Mouse (Mus musculus) intestine, postnatal 0 days (tissue): Measurements from ENCODE around the gene Smarcd2. TPM values are rescaled to one million over a fixed set of nuclear protein-coding genes. Genes with fewer than 3 reads are reported as not detected.
A peak's percentile ranks its signal among the peaks of the same experiment; 100 is the strongest.

Source experiments
- ATAC-seq: fragments of 200-750 bp; cut with Nextera tagmentation; 2 replicates; pipeline ENCODE4 v1.8.0; 2017; ENCODE audit warnings: mild to moderate bottlenecking, moderate TSS enrichment, moderate library complexity
- H3K27ac ChIP-seq: fragments of 300-500 bp; sonication (generic); 2 replicates; pipeline ENCODE4 v1.5.1; 2014; ENCODE audit warnings: mild to moderate bottlenecking, low read depth, low read length, moderate library complexity
- H3K27me3 ChIP-seq: fragments of 300-500 bp; sonication (generic); replicated peaks from 2 replicates; pipeline ENCODE4 v1.6.1; 2014; ENCODE audit warnings: low read length, mixed read lengths; ENCODE audit not compliant: control insufficient read depth, insufficient read depth
- H3K36me3 ChIP-seq: fragments of 300-500 bp; sonication (generic); 2 replicates; pipeline ENCODE4 v1.6.1; 2014; ENCODE audit warnings: mild to moderate bottlenecking, moderate library complexity; ENCODE audit not compliant: control insufficient read depth, insufficient read depth
- H3K4me1 ChIP-seq: fragments of 300-500 bp; sonication (generic); replicated peaks from 2 replicates; pipeline ENCODE4 v1.6.1; 2014; ENCODE audit warnings: antibody characterized with exemption, low read length, mixed read lengths; ENCODE audit not compliant: control insufficient read depth, insufficient read depth
- H3K4me2 ChIP-seq: fragments of 300-500 bp; sonication (generic); replicated peaks from 2 replicates; pipeline ENCODE4 v1.6.1; 2014; ENCODE audit warnings: low read depth, mild to moderate bottlenecking, moderate library complexity
- H3K4me3 ChIP-seq: fragments of 300-500 bp; sonication (generic); 2 replicates; pipeline ENCODE4 v1.5.1; 2014; ENCODE audit warnings: low read depth, low read length
- H3K9ac ChIP-seq: fragments of 300-500 bp; sonication (generic); 2 replicates; pipeline ENCODE4 v1.6.1; 2014; ENCODE audit warnings: mild to moderate bottlenecking, low read depth, low read length
- H3K9me3 ChIP-seq: fragments of 300-500 bp; sonication (generic); 2 replicates; pipeline ENCODE4 v1.6.1; 2016; ENCODE audit warnings: mixed run types; ENCODE audit not compliant: control insufficient read depth
- CTCF ChIP-seq: sonication (generic); IDR thresholded peaks from 2 replicates; pipeline ENCODE4 v1.5.1; 2016; ENCODE audit warnings: low read depth, mild to moderate bottlenecking, control low read depth, antibody characterized with exemption, moderate library complexity
- WGBS: fragments of 180-500 bp; shearing (Covaris S2); extraction: QIAGEN DNeasy Blood & Tissue Kit; methylation state at CpG from one replicate; pipeline ENCODE4 v1.1.7; 2014; 5-methylcytosine and 5-hydroxymethylcytosine counted together
- polyA plus RNA-seq: library from polyadenylated mRNA; unstranded; fragments of >200 nt; fragmentation: Nextera tagmentation; extraction: Ambion mirVana; gene quantifications from 2 replicates; pipeline ENCODE4 v1.2.1, GENCODE M21; 2015

Smarcd2 gene
- polyA plus RNA-seq, 1 experiment from 2014 or later, result 25.3 TPM

GRCm38 (mm10) chr11:106267311-106267852 lies 5.4 kb downstream of the Smarcd2 start:
- Histone ChIP-seq H3K4me3 (no peak overlapping the region), H3K9me3 (no peaks in the 10 kb centered on the region), H3K9ac (no peak overlapping the region), H3K27me3 (no peaks in the 10 kb centered on the region), H3K27ac (0 out of 2 replicates have a peak overlapping the region, but pooled peaks have one; percentile 21), H3K4me2 (no peak overlapping the region), H3K36me3 (peaks cover 50% of the 10 kb centered on the region), H3K4me1 (no peaks in the 10 kb centered on the region; the same call in none of the 2 replicates)
- ATAC-seq, result no peak
- TF ChIP-seq CTCF, result no peak
- 63% methylated on average over 15 of the region's 15 CpGs for whole genome bisulfite sequencing

- no peak for ATAC-seq
- Histone ChIP-seq H3K9ac (no peak overlapping the region), H3K4me2 (no peak overlapping the region), H3K27ac (no peak overlapping the region), H3K4me3 (no peak overlapping the region), H3K27me3 (no peaks in the 10 kb centered on the region), H3K36me3 (peaks cover 59% of the 10 kb centered on the region), H3K9me3 (no peaks in the 10 kb centered on the region), H3K4me1 (no peaks in the 10 kb centered on the region; the same call in none of the 2 replicates)
- 95% methylated on average over 10 of the region's 10 CpGs for WGBS
- no peak for TF ChIP-seq CTCF
Measured at GRCm38 (mm10) chr11:106266431-106266830, 6.3 kb downstream of the Smarcd2 start.

GRCm38 (mm10) chr11:106265570-106265969 lies 7.2 kb downstream of the Smarcd2 start:
- WGBS, result 92% methylated on average over 4 of the region's 4 CpGs
- Histone ChIP-seq H3K4me1 (no peaks in the 10 kb centered on the region; the same call in none of the 2 replicates), H3K4me3 (no peak overlapping the region), H3K9ac (no peak overlapping the region), H3K27ac (no peak overlapping the region), H3K4me2 (no peak overlapping the region), H3K9me3 (no peaks in the 10 kb centered on the region), H3K36me3 (peaks cover 61% of the 10 kb centered on the region), H3K27me3 (no peaks in the 10 kb centered on the region)
- ATAC-seq, result no peak
- TF ChIP-seq CTCF, result no peak

- H3K4me3 ChIP-seq, result no peak overlapping the region
- H3K27ac ChIP-seq, result no peak overlapping the region
- no peaks in the 10 kb centered on the region for H3K27me3 ChIP-seq
- H3K4me2 ChIP-seq, result no peak overlapping the region
- 86% methylated on average over 15 of the region's 15 CpGs for WGBS
- H3K9me3 ChIP-seq, result no peaks in the 10 kb centered on the region
- peaks cover 61% of the 10 kb centered on the region for H3K36me3 ChIP-seq
- TF ChIP-seq CTCF, result no peak
- ATAC-seq, result no peak
- no peak overlapping the region for H3K9ac ChIP-seq
- H3K4me1 ChIP-seq, result no peaks in the 10 kb centered on the region; the same call in none of the 2 replicates
Measured at GRCm38 (mm10) chr11:106264988-106265387, 7.8 kb downstream of the Smarcd2 start.

- Histone ChIP-seq H3K9me3 (no peaks in the 10 kb centered on the region), H3K9ac (no peak overlapping the region), H3K27ac (no peak overlapping the region; the same call in 1 of the 2 replicates), H3K4me3 (no peak overlapping the region), H3K36me3 (peaks cover 61% of the 10 kb centered on the region), H3K27me3 (no peaks in the 10 kb centered on the region), H3K4me1 (no peaks in the 10 kb centered on the region; the same call in 1 of the 2 replicates), H3K4me2 (no peak overlapping the region)
- ATAC-seq, result no peak
- no peak for TF ChIP-seq CTCF
- WGBS, result 90% methylated on average over 9 of the region's 9 CpGs
Measured at GRCm38 (mm10) chr11:106263963-106264362, 8.8 kb downstream of the Smarcd2 start.

GRCm38 (mm10) chr11:106260826-106261450 lies 11.8 kb downstream of the Smarcd2 start:
- Histone ChIP-seq H3K27ac (no peak overlapping the region), H3K9ac (no peak overlapping the region), H3K4me2 (no peak overlapping the region), H3K27me3 (no peaks in the 10 kb centered on the region), H3K4me1 (peaks cover 8% of the 10 kb centered on the region; the same call in 1 of the 2 replicates), H3K36me3 (peaks cover 55% of the 10 kb centered on the region), H3K4me3 (no peak overlapping the region), H3K9me3 (no peaks in the 10 kb centered on the region)
- ATAC-seq, result no peak
- TF ChIP-seq CTCF, result no peak
- WGBS, result 76% methylated on average over 14 of the region's 14 CpGs
